Mouse (Mus musculus) ES-E14 (cell line): ENCODE measurements at regions not wholly inside any gene's neighbourhood (a gene's known extent, or its start where the extent isn't known, plus 50 kb on each side); places are given as distances from the start of the nearest gene placed in this dataset.

Experiments
- CHD2 ChIP-seq: IDR thresholded peaks from 2 replicates; pipeline ENCODE4 v1.6.1; 2014; ENCODE audit warnings: mild to moderate bottlenecking, low read depth, low read length, inconsistent platforms
- ZC3H11A ChIP-seq: IDR thresholded peaks from 2 replicates; pipeline ENCODE4 v1.6.1; 2012; ENCODE audit warnings: low read depth, mild to moderate bottlenecking, inconsistent platforms, low read length, borderline replicate concordance
- ZNF384 ChIP-seq: IDR thresholded peaks from 2 replicates; pipeline ENCODE4 v1.6.1; 2012; ENCODE audit warnings: low read depth, low read length, inconsistent platforms

- TF ChIP-seq ZNF384 (no peak), CHD2 (no peak), ZC3H11A (no peak)
Observed at GRCm38 (mm10) chr1:152281201-152281600, 105.3 kb downstream of the Tsen15 start.
